Mouse (Mus musculus): Measurements from ENCODE around the gene Olfr1232.

Olfr1232 gene

DNA sequence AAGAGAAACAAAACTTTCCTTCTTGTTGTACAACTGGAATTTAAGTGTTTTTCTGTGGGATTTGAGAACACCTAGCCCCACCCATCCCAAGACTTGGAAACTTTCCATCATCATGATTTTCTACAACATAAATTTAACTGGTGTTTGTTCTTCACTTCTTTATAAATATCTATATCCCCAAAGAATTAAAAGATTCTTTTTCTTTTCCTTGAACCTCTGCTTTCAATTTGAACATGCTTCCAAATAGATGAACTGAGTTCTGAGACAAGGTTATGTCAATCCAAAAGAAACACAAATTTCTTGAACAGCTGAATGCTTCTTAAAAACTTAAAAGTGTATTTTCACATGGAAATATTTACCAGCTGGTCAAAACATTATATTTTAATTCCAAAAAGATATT, at the start of gene Olfr1232:
TSS of gene Olfr1232 (minus strand) at position 101 of the 400 bp plus-strand sequence.
- in situ Hi-C loops (cut with MseI, MboI): no loop called here

DNA sequence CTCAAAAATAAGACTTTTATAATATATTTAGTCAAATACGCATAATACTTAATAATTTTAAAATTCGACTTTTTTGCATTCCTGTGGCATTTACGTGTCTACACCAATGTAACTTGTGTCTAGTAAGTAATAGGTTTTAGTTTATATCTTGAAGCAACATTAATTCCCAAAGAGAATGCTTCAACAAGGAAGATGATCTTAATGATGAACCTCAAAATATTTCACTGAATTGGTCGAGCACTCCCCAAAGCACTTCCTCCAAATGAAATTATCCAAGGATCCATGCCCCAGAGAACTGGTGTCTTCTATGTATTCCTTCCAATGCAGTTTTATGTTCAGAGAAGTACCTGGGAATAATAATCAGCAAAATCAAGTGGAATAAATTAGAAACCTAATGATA, 35.3 kb upstream of the Olfr1232 start, which contains the start of gene Olfr1234:
TSS of gene Olfr1234 (minus strand) at position 101 of the 400 bp plus-strand sequence.
- in situ Hi-C loops (cut with MseI, MboI): no loop called here

DNA sequence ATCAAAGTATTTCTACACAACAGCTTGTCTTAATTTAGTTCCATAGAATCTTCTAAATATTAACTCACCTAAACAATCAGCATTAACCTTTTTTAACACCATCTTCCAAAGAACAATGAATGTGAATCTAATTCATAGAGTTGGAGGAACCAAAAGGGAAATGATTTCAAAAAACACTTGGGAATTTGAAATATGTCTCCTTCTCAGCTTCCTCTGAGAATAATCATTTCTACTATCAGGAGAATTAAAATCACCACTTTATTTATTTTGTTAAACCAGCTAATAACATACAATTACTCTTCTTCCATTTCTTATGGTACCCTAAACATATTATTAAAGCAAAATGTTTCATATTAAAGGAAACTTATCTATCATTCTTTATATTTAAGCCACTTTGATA, 12.8 kb upstream of the Olfr1232 start, which contains the start of gene Olfr1233:
TSS of gene Olfr1233 (minus strand) at position 101 of the 400 bp plus-strand sequence.
- in situ Hi-C loops (cut with MseI, MboI): no loop called here

DNA sequence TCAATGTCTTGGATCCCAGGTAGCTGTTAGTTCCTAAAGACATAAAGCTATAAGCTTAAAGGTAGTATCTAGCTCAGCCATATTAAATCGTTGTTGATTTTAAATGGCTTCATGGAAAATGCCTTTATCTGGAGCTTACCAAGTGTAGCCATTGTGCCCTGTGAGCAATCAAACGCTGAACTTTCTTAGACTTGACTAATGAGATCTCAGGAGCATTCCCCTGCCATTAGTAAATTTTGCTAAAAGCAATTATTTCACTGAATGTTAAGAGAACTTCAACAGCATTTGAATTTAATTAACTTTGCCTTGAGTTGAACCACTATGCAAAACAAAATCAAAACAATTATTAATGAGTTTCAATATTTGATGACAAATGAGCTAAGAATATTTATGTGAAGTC, 22.5 kb downstream of the Olfr1232 start, which contains the start of gene Olfr1231:
TSS of gene Olfr1231 (minus strand) at position 101 of the 400 bp plus-strand sequence.
- in situ Hi-C loops (cut with MseI, MboI): no loop called here

GRCm38 (mm10) chr2:89297168-89297567, 32.3 kb downstream of the Olfr1232 start, which contains the start of gene Olfr1230:
Gene Olfr1230, minus strand, starts transcription at chr2:89297268.
- in situ Hi-C loops (cut with MseI, MboI): no loop called here

DNA sequence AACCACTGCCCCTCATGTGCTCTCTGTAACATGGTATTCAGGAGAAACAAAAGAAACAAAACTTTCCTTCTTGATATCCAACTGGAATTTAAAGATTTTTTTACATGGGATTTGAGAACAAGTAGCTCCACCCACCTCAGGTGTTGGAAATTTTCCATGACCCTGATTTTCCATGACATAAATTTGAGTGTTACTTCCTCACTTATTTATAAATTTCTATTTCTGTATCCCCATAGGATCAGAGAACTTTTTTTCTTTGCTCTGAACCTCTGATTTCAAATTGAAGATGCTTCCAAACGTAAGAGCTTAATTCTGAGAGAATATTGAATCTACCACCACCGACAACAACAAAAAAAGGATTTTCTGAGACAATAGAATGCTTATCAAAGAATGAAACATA, 41.6 kb downstream of the Olfr1232 start, which contains the start of gene Olfr1229:
TSS of gene Olfr1229 (minus strand) at position 101 of the 400 bp plus-strand sequence.
- in situ Hi-C loops (cut with MseI, MboI): no loop called here

All from mouse trophoblast stem cell (cell line).